Mouse (Mus musculus) CH12.LX (cell line): ENCODE measurements around the gene Gck. TPM values are rescaled to one million over a fixed set of nuclear protein-coding genes. Genes with fewer than 3 reads are reported as not detected.

Experiments used
- DNase-seq: peaks from one replicate; pipeline ENCODE4 v3.0.0-alpha.2; 2013; ENCODE audit errors: extremely low read depth
- H3K27ac ChIP-seq: 2 replicates; pipeline ENCODE4 v1.5.1; 2012; ENCODE audit warnings: low read depth, mild to moderate bottlenecking, control low read depth, moderate library complexity; ENCODE audit not compliant: insufficient read depth
- H3K27me3 ChIP-seq: replicated peaks from 2 replicates; pipeline ENCODE3; 2012; ENCODE audit warnings: inconsistent platforms
- H3K36me3 ChIP-seq, 2 experiments: replicated peaks in 1 of 2; 2 replicates each; pipeline versions ENCODE3 to v1.6.1; 2012; ENCODE audit warnings: inconsistent platforms in 1 of 2, low read length in 1 of 2, mild to moderate bottlenecking in 1 of 2, mixed read lengths in 1 of 2, moderate library complexity in 1 of 2; ENCODE audit not compliant: control insufficient read depth in 1 of 2, insufficient read depth in 1 of 2
- H3K4me1 ChIP-seq, 2 experiments: 2 replicates each; pipeline ENCODE4 v1.6.1; 2012; ENCODE audit warnings: inconsistent platforms in 1 of 2, moderate library complexity in 1 of 2; ENCODE audit not compliant: insufficient read depth in 2 of 2, control insufficient read depth in 1 of 2
- H3K4me2 ChIP-seq: 2 replicates; pipeline ENCODE4 v1.6.1; 2012; ENCODE audit warnings: low read depth, mild to moderate bottlenecking, control low read depth; ENCODE audit not compliant: poor library complexity, insufficient read depth, severe bottlenecking
- H3K4me3 ChIP-seq, 3 experiments: fragments of 150-350 bp in 1 of 3; sonication (generic) in 1 of 3; replicated peaks in 1 of 3; 2 replicates each; pipeline versions ENCODE3 to v1.5.1; 2011 to 2012; ENCODE audit warnings: low read depth in 2 of 3, low read length in 2 of 3, mild to moderate bottlenecking in 2 of 3, moderate library complexity in 2 of 3, control low read depth in 1 of 3, improper control_type of control experiment in 1 of 3, inconsistent platforms in 1 of 3, mixed read lengths in 1 of 3; ENCODE audit not compliant: poor library complexity in 1 of 3
- H3K79me2 ChIP-seq: replicated peaks from 2 replicates; pipeline ENCODE4 v1.6.1; 2012; ENCODE audit warnings: mild to moderate bottlenecking, moderate library complexity; ENCODE audit not compliant: control insufficient read depth, poor library complexity, insufficient read depth, severe bottlenecking; ENCODE audit errors: extremely low read depth
- H3K9ac ChIP-seq: 2 replicates; pipeline ENCODE4 v1.6.1; 2012; ENCODE audit warnings: low read depth, mild to moderate bottlenecking, control low read depth, moderate library complexity; ENCODE audit not compliant: insufficient read depth
- H3K9me3 ChIP-seq: replicated peaks from 2 replicates; pipeline ENCODE3; 2012; ENCODE audit warnings: low read length, inconsistent platforms, mixed read lengths
- BHLHE40 ChIP-seq: IDR thresholded peaks from 2 replicates; pipeline ENCODE4 v1.6.1; 2011; ENCODE audit warnings: mild to moderate bottlenecking, low read depth, low read length, improper control_type of control experiment
- CHD1 ChIP-seq: IDR thresholded peaks from 2 replicates; pipeline ENCODE4 v1.6.1; 2012; ENCODE audit warnings: low read depth, low read length, improper control_type of control experiment, inconsistent platforms
- CHD2 ChIP-seq: IDR thresholded peaks from 2 replicates; pipeline ENCODE4 v1.6.1; 2011; ENCODE audit warnings: low read length, improper control_type of control experiment
- E2F4 ChIP-seq: IDR thresholded peaks from 2 replicates; pipeline ENCODE4 v1.6.1; 2011; ENCODE audit warnings: low read depth, low read length, improper control_type of control experiment; ENCODE audit not compliant: insufficient replicate concordance
- ELF1 ChIP-seq: IDR thresholded peaks from 2 replicates; pipeline ENCODE4 v1.6.1; 2014; ENCODE audit warnings: low read depth, mild to moderate bottlenecking, inconsistent platforms, low read length, improper control_type of control experiment
- EP300 ChIP-seq: IDR thresholded peaks from 2 replicates; pipeline ENCODE4 v1.6.1; 2011; ENCODE audit warnings: low read length, improper control_type of control experiment
- JUN ChIP-seq: IDR thresholded peaks from 2 replicates; pipeline ENCODE4 v1.6.1; 2011; ENCODE audit warnings: low read depth, mild to moderate bottlenecking, low read length, improper control_type of control experiment, moderate library complexity; ENCODE audit not compliant: insufficient read depth
- JUND ChIP-seq: conservative IDR thresholded peaks from 2 replicates; pipeline ENCODE4 v1.6.1; 2011; ENCODE audit warnings: low read depth, low read length, improper control_type of control experiment
- MEF2A ChIP-seq: IDR thresholded peaks from 2 replicates; pipeline ENCODE4 v1.6.1; 2014; ENCODE audit warnings: low read depth, mild to moderate bottlenecking, inconsistent platforms, low read length, improper control_type of control experiment, borderline replicate concordance
- MYC ChIP-seq: IDR thresholded peaks from 2 replicates; pipeline ENCODE4 v1.6.1; 2011; ENCODE audit warnings: low read depth, mild to moderate bottlenecking, improper control_type of control experiment, low read length
- NELFE ChIP-seq: IDR thresholded peaks from 2 replicates; pipeline ENCODE4 v1.6.1; 2011; ENCODE audit warnings: low read depth, low read length, improper control_type of control experiment
- NRF1 ChIP-seq: IDR thresholded peaks from 2 replicates; pipeline ENCODE4 v1.6.1; 2014; ENCODE audit warnings: low read depth, mild to moderate bottlenecking, inconsistent platforms, low read length, improper control_type of control experiment, moderate library complexity
- POLR2AphosphoS2 ChIP-seq: IDR thresholded peaks from 2 replicates; pipeline ENCODE4 v1.6.1; 2011; ENCODE audit warnings: low read depth, low read length, improper control_type of control experiment
- RAD21 ChIP-seq: IDR thresholded peaks from 2 replicates; pipeline ENCODE4 v1.6.1; 2011; ENCODE audit warnings: low read depth, mild to moderate bottlenecking, low read length, improper control_type of control experiment, moderate library complexity
- RCOR1 ChIP-seq: conservative IDR thresholded peaks from 2 replicates; pipeline ENCODE4 v1.6.1; 2012; ENCODE audit warnings: low read depth, mild to moderate bottlenecking, inconsistent platforms, low read length, improper control_type of control experiment
- SMC3 ChIP-seq: IDR thresholded peaks from 2 replicates; pipeline ENCODE4 v1.6.1; 2011; ENCODE audit warnings: low read depth, low read length, improper control_type of control experiment
- TBP ChIP-seq: conservative IDR thresholded peaks from 2 replicates; pipeline ENCODE4 v1.6.1; 2011; ENCODE audit warnings: low read depth, low read length, improper control_type of control experiment
- TCF12 ChIP-seq: IDR thresholded peaks from 2 replicates; pipeline ENCODE4 v1.6.1; 2014; ENCODE audit warnings: low read depth, mild to moderate bottlenecking, inconsistent platforms, low read length, improper control_type of control experiment
- USF2 ChIP-seq: conservative IDR thresholded peaks from 2 replicates; pipeline ENCODE4 v1.6.1; 2011; ENCODE audit warnings: low read depth, low read length, improper control_type of control experiment
- ZKSCAN1 ChIP-seq: IDR thresholded peaks from 2 replicates; pipeline ENCODE4 v1.6.1; 2012; ENCODE audit warnings: low read depth, inconsistent platforms, low read length, improper control_type of control experiment, borderline replicate concordance
- dilution Hi-C: fragments of 300-500 bp; cut with MboI; formaldehyde crosslinking; loops from 2 replicates; pipeline ENCODE4 v1.14.3; 2020; ENCODE audit warnings: low sequenced_read_pairs; ENCODE audit not compliant: extremely low pct_unique_long_range_greater_than_20kb, extremely low pct_ligation_motif_present
- in situ Hi-C: fragments of 300-500 bp; cut with MboI; formaldehyde crosslinking; loops from 3 replicates; pipeline ENCODE4 v1.14.3; 2019; ENCODE audit warnings: low sequenced_read_pairs, low pct_ligation_motif_present, low pct_unique_long_range_greater_than_20kb, mixed read lengths
- polyA plus RNA-seq: library from polyadenylated mRNA; unstranded; fragments of >175 nt; gene quantifications from 2 replicates; pipeline ENCODE4 v1.2.1, GENCODE M21; 2012; ENCODE audit warnings: low read depth; ENCODE audit not compliant: insufficient read length
- total RNA-seq, 2 experiments: library from RNA; depleted of rRNA; stranded (reverse); fragments of 300-350 nt in 1 of 2; fragments of >200 nt in 1 of 2; gene quantifications; 2 replicates each; pipeline ENCODE4 v1.2.3; 2012 to 2014

Gck gene
- total and polyA plus RNA-seq, 3 experiments: 0.68 to 1.4 (median 1.0) TPM

DNA sequence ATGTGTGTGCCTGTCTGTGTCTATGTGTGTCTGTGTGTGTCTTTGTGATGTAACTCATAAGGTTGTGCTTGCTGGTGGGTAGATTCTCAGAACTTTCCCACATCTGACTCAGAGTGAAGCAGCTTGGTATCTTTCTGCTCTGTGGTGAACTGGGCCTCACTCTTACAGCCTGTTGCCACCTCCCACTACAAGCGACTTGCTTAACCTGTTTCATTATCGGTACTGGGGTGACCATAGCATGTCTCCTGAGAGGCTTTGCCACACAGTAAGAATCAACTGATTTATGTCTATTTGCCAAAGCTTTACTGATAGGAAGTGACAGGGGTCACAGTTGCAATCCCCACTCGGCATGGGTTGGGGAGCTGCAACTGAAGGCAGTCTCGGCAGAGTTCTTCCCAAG lies 41.2 kb downstream of the Gck start:
- no peak for DNase-seq
- in situ Hi-C loops (no loop called here), dilution Hi-C loops (no loop called here)
- no peak for TF ChIP-seq JUN
- no peak for TF ChIP-seq JUND
- no peak for TF ChIP-seq MYC
- no peak for TF ChIP-seq TCF12
- no peak for TF ChIP-seq CHD1
- TF ChIP-seq TBP: no peak
- TF ChIP-seq MEF2A: no peak
- TF ChIP-seq NELFE: no peak
- no peak for TF ChIP-seq NRF1
- TF ChIP-seq RAD21: no peak
- no peak for TF ChIP-seq USF2
- no peak for TF ChIP-seq EP300
- TF ChIP-seq SMC3: no peak
- no peak for TF ChIP-seq POLR2AphosphoS2
- no peak for TF ChIP-seq BHLHE40
- TF ChIP-seq ELF1: no peak
- TF ChIP-seq ZKSCAN1: no peak
- H3K9ac ChIP-seq: no peak overlapping the region
- H3K36me3 ChIP-seq: no peaks in the 10 kb centered on the region
- no peaks in the 10 kb centered on the region for H3K27me3 ChIP-seq
- H3K79me2 ChIP-seq: no peaks in the 10 kb centered on the region
- peaks cover 4 to 12% of the 10 kb centered on the region in 2 experiments for H3K4me1 ChIP-seq
- H3K4me2 ChIP-seq: no peak overlapping the region
- no peaks in the 10 kb centered on the region for H3K9me3 ChIP-seq
- H3K4me3 ChIP-seq: no peak overlapping the region
- no peak overlapping the region for H3K27ac ChIP-seq

GRCm38 (mm10) chr11:5907096-5907495 lies 42.8 kb downstream of the Gck start:
- dilution Hi-C loops (no loop called here), in situ Hi-C loops (no loop called here)
- no peak overlapping the region for H3K9ac ChIP-seq
- H3K79me2 ChIP-seq: no peaks in the 10 kb centered on the region
- no peaks in the 10 kb centered on the region for H3K36me3 ChIP-seq
- no peaks in the 10 kb centered on the region for H3K27me3 ChIP-seq
- TF ChIP-seq E2F4 (no peak), CHD2 (no peak), RCOR1 (no peak), NRF1 (no peak)
- H3K27ac ChIP-seq: no peak overlapping the region
- H3K9me3 ChIP-seq: no peaks in the 10 kb centered on the region
- no peak overlapping the region for H3K4me2 ChIP-seq
- H3K4me3 ChIP-seq: no peak overlapping the region
- DNase-seq: no peak
- H3K4me1 ChIP-seq: peaks cover 3 to 6% of the 10 kb centered on the region in 2 experiments; a peak in 1 of 4 replicates
